In genomic region chr8:72240403-72240763, GRCm38 (mm10) we compare ENCODE assay signal across 8 mouse cellular contexts. TPM values are rescaled to one million over a fixed set of nuclear protein-coding genes. Genes with fewer than 3 reads are reported as not detected.
A peak's percentile ranks its signal among the peaks of the same experiment; 100 is the strongest.
DNase-seq lines count a peak whose midpoint lies in the region; ATAC-seq and TF ChIP-seq lines count a peak whose summit lies in the region.

No protein-coding gene starts in this region.

- intact Hi-C loops in left cerebral cortex, postnatal 36 days (cut with DNase I): no loop called here

- H3K36me3 ChIP-seq in embryonic facial prominence, embryonic 12.5 days: no peaks in the 10 kb centered on the region
- H3K36me3 ChIP-seq in intestine, embryonic 15.5 days: no peaks in the 10 kb centered on the region
- H3K36me3 ChIP-seq in midbrain, postnatal 0 days (ENCODE audit: insufficient read depth, low read length): 0 out of 2 replicates have a peak, but pooled peaks cover 3% of the 10 kb centered on the region

- peak overlapping the region; percentile 73 for H3K4me3 ChIP-seq in embryonic facial prominence, embryonic 12.5 days
- peak overlapping the region; percentile 65 for H3K4me3 ChIP-seq in intestine, embryonic 15.5 days (replicated peaks)
- H3K4me3 ChIP-seq in midbrain, postnatal 0 days (ENCODE audit: low read depth, low read length): peak overlapping the region; percentile 75

- H3K9me3 ChIP-seq in embryonic facial prominence, embryonic 12.5 days: no peaks in the 10 kb centered on the region
- no peaks in the 10 kb centered on the region for H3K9me3 ChIP-seq in intestine, embryonic 15.5 days
- no peaks in the 10 kb centered on the region for H3K9me3 ChIP-seq in midbrain, postnatal 0 days (ENCODE audit: low read length)

- H3K9ac ChIP-seq in embryonic facial prominence, embryonic 12.5 days: peak overlapping the region; percentile 65
- H3K9ac ChIP-seq in intestine, embryonic 15.5 days: peak overlapping the region; percentile 56
- H3K9ac ChIP-seq in midbrain, postnatal 0 days (replicated peaks; ENCODE audit: low read length, poor library complexity, severe bottlenecking): peak overlapping the region; percentile 85

- ATAC-seq in embryonic facial prominence, embryonic 12.5 days (ENCODE audit: insufficient number of reproducible peaks, insufficient read depth, low FRiP score, low TSS enrichment): peak; percentile 68; the same call in 1 of the 2 replicates
- peak; percentile 76 for ATAC-seq in intestine, embryonic 15.5 days
- no peak for ATAC-seq in midbrain, postnatal 0 days (ENCODE audit: low FRiP score)

- H3K4me2 ChIP-seq in embryonic facial prominence, embryonic 12.5 days (replicated peaks): peak overlapping the region; percentile 64
- H3K4me2 ChIP-seq in intestine, embryonic 15.5 days (replicated peaks): peak overlapping the region; percentile 66
- H3K4me2 ChIP-seq in midbrain, postnatal 0 days (ENCODE audit: low read depth, low read length, poor library complexity, severe bottlenecking): peak overlapping the region; percentile 92

- H3K4me1 ChIP-seq in embryonic facial prominence, embryonic 12.5 days: peaks cover 9% of the 10 kb centered on the region
- peaks cover 14% of the 10 kb centered on the region for H3K4me1 ChIP-seq in intestine, embryonic 15.5 days (replicated peaks)
- H3K4me1 ChIP-seq in midbrain, postnatal 0 days (ENCODE audit: insufficient read depth, low read length): peaks cover 13% of the 10 kb centered on the region; the same call in 1 of the 2 replicates

- no peak for TF ChIP-seq CTCF in midbrain, postnatal 0 days (IDR thresholded peaks at IDR 0.05)

- 3% methylated on average over 24 of the region's 24 CpGs for WGBS in embryonic facial prominence, embryonic 12.5 days
- WGBS in intestine, embryonic 15.5 days: under 1% methylated on average over 24 of the region's 24 CpGs
- under 1% methylated on average over 24 of the region's 24 CpGs for WGBS in midbrain, postnatal 0 days

- DNase-seq in layer of hippocampus, adult 11-12 months (ENCODE audit: low spot score): peak; percentile 34
- no peak for DNase-seq in layer of hippocampus, postnatal 14 days (ENCODE audit: low spot score in 2 of 2)
- DNase-seq in midbrain, postnatal 0 days (ENCODE audit: low spot score): no peak
- no peak for DNase-seq in cerebellum, postnatal 10 days
- no peak for DNase-seq in left cerebral cortex, postnatal 36 days (ENCODE audit: low spot score in 2 of 2)
- no peak for DNase-seq in thymus, adult 18-20 months

- H3K27ac ChIP-seq in embryonic facial prominence, embryonic 12.5 days: peak overlapping the region; percentile 93
- H3K27ac ChIP-seq in intestine, embryonic 15.5 days: peak overlapping the region; percentile 94
- H3K27ac ChIP-seq in midbrain, postnatal 0 days (ENCODE audit: low read depth, low read length): peak overlapping the region; percentile 93

- no peaks in the 10 kb centered on the region for H3K27me3 ChIP-seq in embryonic facial prominence, embryonic 12.5 days
- no peaks in the 10 kb centered on the region for H3K27me3 ChIP-seq in intestine, embryonic 15.5 days (replicated peaks)
- no peaks in the 10 kb centered on the region for H3K27me3 ChIP-seq in midbrain, postnatal 0 days (ENCODE audit: insufficient read depth, low read length)

RNA-seq across cellular contexts. Expression of gene Ap1m1, which starts 0.6 kb away (rescaled TPM):
- total RNA-seq in layer of hippocampus, postnatal 14 days (2021): 100 to 1,000 TPM in 1 of 2 experiments, 10 to 100 TPM in 1; 98.9 to 106 TPM
- 135 TPM in 2 replicates for polyA plus RNA-seq in embryonic facial prominence, embryonic 12.5 days (2016; fragmentation: Nextera tagmentation; extraction: Ambion mirVana)
- 96.6 and 104 TPM in 2 replicates for polyA plus RNA-seq in intestine, embryonic 15.5 days (2015; fragmentation: Nextera tagmentation; extraction: Ambion mirVana)
- total RNA-seq in midbrain, postnatal 0 days (2014; rRNA removed): 81.8 and 97.2 TPM in 2 replicates
- 252 and 260 TPM in 2 replicates for polyA plus RNA-seq in midbrain, postnatal 0 days (2015; fragmentation: Nextera tagmentation; extraction: Ambion mirVana)
- 10 to 100 TPM; 75.3 to 84.9 TPM for total RNA-seq in left cerebral cortex, postnatal 36 days (2021)

RNA-seq across cellular contexts. Expression of gene Fam32a, which starts 20.9 kb away (rescaled TPM):
- 10 to 100 TPM; 52.2 to 56.5 TPM for total RNA-seq in layer of hippocampus, postnatal 14 days (2021)
- polyA plus RNA-seq in embryonic facial prominence, embryonic 12.5 days (2016; fragmentation: Nextera tagmentation; extraction: Ambion mirVana): 73.3 and 77.0 TPM in 2 replicates
- polyA plus RNA-seq in intestine, embryonic 15.5 days (2015; fragmentation: Nextera tagmentation; extraction: Ambion mirVana): 70.9 and 72.8 TPM in 2 replicates
- 113 and 116 TPM in 2 replicates for total RNA-seq in midbrain, postnatal 0 days (2014; rRNA removed)
- 91.6 and 92.5 TPM in 2 replicates for polyA plus RNA-seq in midbrain, postnatal 0 days (2015; fragmentation: Nextera tagmentation; extraction: Ambion mirVana)
- 10 to 100 TPM; 57.2 to 59.3 TPM for total RNA-seq in left cerebral cortex, postnatal 36 days (2021)

RNA-seq across cellular contexts. Expression of gene Gm11034, which starts 26.9 kb away (rescaled TPM):
- not detected for total RNA-seq in layer of hippocampus, postnatal 14 days (2021)
- not detected in 2 replicates for polyA plus RNA-seq in embryonic facial prominence, embryonic 12.5 days (2016; fragmentation: Nextera tagmentation; extraction: Ambion mirVana)
- polyA plus RNA-seq in intestine, embryonic 15.5 days (2015; fragmentation: Nextera tagmentation; extraction: Ambion mirVana): not detected in 2 replicates
- not detected in 2 replicates for total RNA-seq in midbrain, postnatal 0 days (2014; rRNA removed)
- not detected in 2 replicates for polyA plus RNA-seq in midbrain, postnatal 0 days (2015; fragmentation: Nextera tagmentation; extraction: Ambion mirVana)
- total RNA-seq in left cerebral cortex, postnatal 36 days (2021): not detected

RNA-seq across cellular contexts. Expression of gene Cib3, which starts 27.7 kb away (rescaled TPM):
- total RNA-seq in layer of hippocampus, postnatal 14 days (2021): not detected
- not detected in 2 replicates for polyA plus RNA-seq in embryonic facial prominence, embryonic 12.5 days (2016; fragmentation: Nextera tagmentation; extraction: Ambion mirVana)
- not detected in 2 replicates for polyA plus RNA-seq in intestine, embryonic 15.5 days (2015; fragmentation: Nextera tagmentation; extraction: Ambion mirVana)
- total RNA-seq in midbrain, postnatal 0 days (2014; rRNA removed): not detected in 2 replicates
- polyA plus RNA-seq in midbrain, postnatal 0 days (2015; fragmentation: Nextera tagmentation; extraction: Ambion mirVana): not detected in 2 replicates
- total RNA-seq in left cerebral cortex, postnatal 36 days (2021): not detected

RNA-seq across cellular contexts. Expression of gene Hsh2d, which starts 50.9 kb away (rescaled TPM):
- not detected for total RNA-seq in layer of hippocampus, postnatal 14 days (2021)
- not detected in 2 replicates for polyA plus RNA-seq in embryonic facial prominence, embryonic 12.5 days (2016; fragmentation: Nextera tagmentation; extraction: Ambion mirVana)
- polyA plus RNA-seq in intestine, embryonic 15.5 days (2015; fragmentation: Nextera tagmentation; extraction: Ambion mirVana): 1.5 and 2.0 TPM in 2 replicates
- 0.24 and 0.55 TPM in 2 replicates for total RNA-seq in midbrain, postnatal 0 days (2014; rRNA removed)
- not detected in 2 replicates for polyA plus RNA-seq in midbrain, postnatal 0 days (2015; fragmentation: Nextera tagmentation; extraction: Ambion mirVana)
- total RNA-seq in left cerebral cortex, postnatal 36 days (2021): not detected
